Mouse (Mus musculus): ENCODE results near the gene Vti1b. TPM values are rescaled to one million over a fixed set of nuclear protein-coding genes. Genes with fewer than 3 reads are reported as not detected.
A peak's percentile ranks its signal among the peaks of the same experiment; 100 is the strongest.

The Vti1b gene
- total and polyA plus RNA-seq, 3 experiments: 68.1 to 90.8 (median 69.4) TPM

- no peaks in the 10 kb centered on the region for H3K9me3 ChIP-seq (replicated peaks; ENCODE audit: low read length)
- H3K4me3 ChIP-seq (replicated peaks in 1 of 3; ENCODE audit: low read depth in 2 of 3, low read length in 2 of 3, poor library complexity in 1 of 3): peak overlapping the region in 1 of 3 experiments; percentile 48
- peaks cover 9 to 20% of the 10 kb centered on the region in 2 experiments; a peak in 3 of 4 replicates for H3K4me1 ChIP-seq (ENCODE audit: control insufficient read depth in 1 of 2, insufficient read depth in 2 of 2)
- dilution Hi-C loops (cut with MboI; ENCODE audit: extremely low pct_ligation_motif_present, extremely low pct_unique_long_range_greater_than_20kb, low sequenced_read_pairs) (no loop called here), in situ Hi-C loops (cut with MboI; ENCODE audit: low pct_ligation_motif_present, low pct_unique_long_range_greater_than_20kb, low sequenced_read_pairs) (no loop called here)
- DNase-seq (ENCODE audit: extremely low read depth): no peak
- H3K79me2 ChIP-seq (replicated peaks; ENCODE audit: control insufficient read depth, extremely low read depth, insufficient read depth, poor library complexity, severe bottlenecking): no peaks in the 10 kb centered on the region
- TF ChIP-seq PAX5 (IDR thresholded peaks at IDR 0.05; ENCODE audit: low read length) (no peak), SIN3A (IDR thresholded peaks at IDR 0.05; ENCODE audit: low read length) (no peak), MAX (IDR thresholded peaks at IDR 0.05; ENCODE audit: low read length) (no peak), TCF12 (IDR thresholded peaks at IDR 0.05; ENCODE audit: low read depth, low read length) (no peak), MYC (IDR thresholded peaks at IDR 0.05; ENCODE audit: low read depth, low read length) (no peak), KAT2A (IDR thresholded peaks at IDR 0.05; ENCODE audit: insufficient replicate concordance, low read length) (no peak), USF1 (IDR thresholded peaks at IDR 0.05; ENCODE audit: low read depth, low read length) (no peak), E2F4 (IDR thresholded peaks at IDR 0.05; ENCODE audit: insufficient replicate concordance, low read depth, low read length) (no peak), POLR2A (IDR thresholded peaks at IDR 0.05; ENCODE audit: low read depth, low read length) (no peak)
- H3K27ac ChIP-seq (ENCODE audit: insufficient read depth, low read depth): no peak overlapping the region
- H3K36me3 ChIP-seq (replicated peaks in 1 of 2; ENCODE audit: control insufficient read depth in 1 of 2, insufficient read depth in 1 of 2, low read length in 1 of 2): no peaks in the 10 kb centered on the region
- peak overlapping the region; percentile 92 for H3K4me2 ChIP-seq (ENCODE audit: insufficient read depth, low read depth, poor library complexity, severe bottlenecking)
- peaks cover 12% of the 10 kb centered on the region for H3K27me3 ChIP-seq (replicated peaks)
- H3K9ac ChIP-seq (ENCODE audit: insufficient read depth, low read depth): no peak overlapping the region
These were observed 41.2 kb downstream of the Vti1b start for GRCm38 (mm10) chr12:79131178-79131675.

DNA sequence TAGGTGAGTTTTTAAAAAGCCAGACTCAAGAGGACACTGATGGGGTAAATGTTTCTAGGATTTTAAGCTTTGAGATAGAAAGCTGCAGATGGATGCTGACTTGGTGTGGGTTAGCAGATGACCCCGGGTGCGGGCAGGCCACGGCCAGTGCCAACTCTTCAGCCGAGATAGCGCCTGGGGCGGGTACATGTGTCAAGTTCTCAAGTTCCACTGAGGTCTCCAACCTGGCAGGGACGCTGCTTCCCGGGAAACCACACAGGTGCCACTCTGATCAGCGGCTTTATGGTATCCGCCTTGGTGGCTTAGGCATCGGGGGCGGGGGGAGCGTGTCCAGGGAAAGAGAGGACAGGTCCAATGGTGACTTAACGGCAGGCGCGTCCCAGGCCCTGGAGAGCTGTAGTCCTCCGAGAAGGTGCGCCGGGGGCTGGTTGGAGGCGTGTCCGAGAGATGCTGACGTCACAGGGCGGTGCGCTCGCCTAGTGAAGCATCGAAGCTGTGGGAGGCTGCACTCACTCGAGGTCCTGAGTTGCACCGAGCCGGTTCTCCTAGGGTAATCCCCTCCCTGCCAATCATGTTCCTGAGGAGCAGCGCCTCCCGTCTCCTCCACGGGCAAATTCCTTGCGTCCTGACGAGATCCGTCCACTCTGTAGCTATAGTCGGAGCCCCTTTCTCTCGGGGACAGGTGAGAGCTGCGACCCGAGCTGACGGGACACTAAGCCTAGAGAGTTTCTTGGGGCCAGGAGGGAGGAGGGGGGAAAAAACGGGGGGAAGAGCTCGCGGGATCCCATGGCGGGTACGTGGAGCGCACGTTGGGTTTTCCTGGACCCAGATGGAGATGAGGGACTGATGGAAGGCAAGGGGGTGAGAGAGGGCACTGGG is 41.9 kb downstream of the Vti1b start, which contains the start of gene Arg2:
Arg2 (plus strand) TSS at position 479 of the 879 bp plus-strand sequence.
- peak within 1 kb of the TSS in 1 of 3 experiments; percentile 48 for H3K4me3 ChIP-seq (replicated peaks in 1 of 3; ENCODE audit: low read depth in 2 of 3, low read length in 2 of 3, poor library complexity in 1 of 3)
- no peak within 1 kb of the TSS for H3K9ac ChIP-seq (ENCODE audit: insufficient read depth, low read depth)
- no peaks in the 10 kb centered on the region for H3K79me2 ChIP-seq (replicated peaks; ENCODE audit: control insufficient read depth, extremely low read depth, insufficient read depth, poor library complexity, severe bottlenecking)
- peak within 1 kb of the TSS; percentile 92 for H3K4me2 ChIP-seq (ENCODE audit: insufficient read depth, low read depth, poor library complexity, severe bottlenecking)
- in situ Hi-C loops (cut with MboI; ENCODE audit: low pct_ligation_motif_present, low pct_unique_long_range_greater_than_20kb, low sequenced_read_pairs) (no loop called here), dilution Hi-C loops (cut with MboI; ENCODE audit: extremely low pct_ligation_motif_present, extremely low pct_unique_long_range_greater_than_20kb, low sequenced_read_pairs) (no loop called here)
- peaks cover 9 to 19% of the 10 kb centered on the region in 2 experiments; a peak in 3 of 4 replicates for H3K4me1 ChIP-seq (ENCODE audit: control insufficient read depth in 1 of 2, insufficient read depth in 2 of 2)
- DNase-seq (ENCODE audit: extremely low read depth): peak; percentile 42
- H3K36me3 ChIP-seq (replicated peaks in 1 of 2; ENCODE audit: control insufficient read depth in 1 of 2, insufficient read depth in 1 of 2, low read length in 1 of 2): no peaks in the 10 kb centered on the region
- no peak within 1 kb of the TSS for H3K27ac ChIP-seq (ENCODE audit: insufficient read depth, low read depth)
- H3K9me3 ChIP-seq (replicated peaks; ENCODE audit: low read length): no peaks in the 10 kb centered on the region
- H3K27me3 ChIP-seq (replicated peaks): peaks cover 12% of the 10 kb centered on the region
- TF ChIP-seq MAZ (IDR thresholded peaks at IDR 0.05; ENCODE audit: low read depth, low read length) (no peak), MAX (IDR thresholded peaks at IDR 0.05; ENCODE audit: low read length) (peak; percentile 46; the same call in 1 of the 2 replicates)

- H3K4me3 ChIP-seq (replicated peaks in 1 of 3; ENCODE audit: low read depth in 2 of 3, low read length in 2 of 3, poor library complexity in 1 of 3): no peak overlapping the region
- in situ Hi-C loops (cut with MboI; ENCODE audit: low pct_ligation_motif_present, low pct_unique_long_range_greater_than_20kb, low sequenced_read_pairs) (loop anchor here (25.0 kb wide), 1 partner anchor 936 kb away; the partner anchor contains the start of gene Gm6657), dilution Hi-C loops (cut with MboI; ENCODE audit: extremely low pct_ligation_motif_present, extremely low pct_unique_long_range_greater_than_20kb, low sequenced_read_pairs) (no loop called here)
- H3K36me3 ChIP-seq (replicated peaks in 1 of 2; ENCODE audit: control insufficient read depth in 1 of 2, insufficient read depth in 1 of 2, low read length in 1 of 2): no peaks in the 10 kb centered on the region
- no peak overlapping the region for H3K4me2 ChIP-seq (ENCODE audit: insufficient read depth, low read depth, poor library complexity, severe bottlenecking)
- DNase-seq (ENCODE audit: extremely low read depth): peak; percentile 32
- H3K9ac ChIP-seq (ENCODE audit: insufficient read depth, low read depth): no peak overlapping the region
- no peaks in the 10 kb centered on the region for H3K9me3 ChIP-seq (replicated peaks; ENCODE audit: low read length)
- H3K27me3 ChIP-seq (replicated peaks): no peaks in the 10 kb centered on the region
- no peak overlapping the region for H3K27ac ChIP-seq (ENCODE audit: insufficient read depth, low read depth)
- H3K79me2 ChIP-seq (replicated peaks; ENCODE audit: control insufficient read depth, extremely low read depth, insufficient read depth, poor library complexity, severe bottlenecking): no peaks in the 10 kb centered on the region
- no peaks in the 10 kb centered on the region for H3K4me1 ChIP-seq (ENCODE audit: control insufficient read depth in 1 of 2, insufficient read depth in 2 of 2)
- no peak for TF ChIP-seq MAFK (IDR thresholded peaks at IDR 0.05; ENCODE audit: insufficient replicate concordance, low read length)
- no peak for TF ChIP-seq UBTF (IDR thresholded peaks at IDR 0.05; ENCODE audit: low read depth, low read length)
- peak; percentile 29 to 58; a peak in 3 of 4 replicates for TF ChIP-seq CTCF (conservative IDR thresholded peaks at IDR 0.05 in 1 of 2, IDR thresholded peaks at IDR 0.05 in 1 of 2; ENCODE audit: low read depth in 2 of 2, low read length in 2 of 2)
- TF ChIP-seq SIN3A (IDR thresholded peaks at IDR 0.05; ENCODE audit: low read length): no peak
- TF ChIP-seq POLR2A (IDR thresholded peaks at IDR 0.05; ENCODE audit: low read depth, low read length): no peak
- TF ChIP-seq MYC (IDR thresholded peaks at IDR 0.05; ENCODE audit: low read depth, low read length): no peak
- no peak for TF ChIP-seq NRF1 (IDR thresholded peaks at IDR 0.05; ENCODE audit: low read depth, low read length)
- TF ChIP-seq ZNF384 (IDR thresholded peaks at IDR 0.05; ENCODE audit: low read depth, low read length): no peak
- TF ChIP-seq RCOR1 (conservative IDR thresholded peaks at IDR 0.05; ENCODE audit: low read depth, low read length): no peak
- TF ChIP-seq SMC3 (IDR thresholded peaks at IDR 0.05; ENCODE audit: low read depth, low read length): peak; percentile 24; the same call in 1 of the 2 replicates
- TF ChIP-seq CHD1 (IDR thresholded peaks at IDR 0.05; ENCODE audit: low read depth, low read length): no peak
- TF ChIP-seq JUND (conservative IDR thresholded peaks at IDR 0.05; ENCODE audit: low read depth, low read length): no peak
- TF ChIP-seq IRF4 (IDR thresholded peaks at IDR 0.05; ENCODE audit: low read depth, low read length): no peak
- TF ChIP-seq ETS1 (conservative IDR thresholded peaks at IDR 0.05; ENCODE audit: low read depth, low read length): no peak
- no peak for TF ChIP-seq TBP (conservative IDR thresholded peaks at IDR 0.05; ENCODE audit: low read depth, low read length)
- no peak for TF ChIP-seq MAX (IDR thresholded peaks at IDR 0.05; ENCODE audit: low read length)
- no peak for TF ChIP-seq ZKSCAN1 (IDR thresholded peaks at IDR 0.05; ENCODE audit: borderline replicate concordance, low read depth, low read length)
These were observed 49.6 kb downstream of the Vti1b start for GRCm38 (mm10) chr12:79122820-79123219.

All from CH12.LX (cell line).